Comparison of ENCODE assay signal across 16 mouse cellular contexts in the genomic region with DNA sequence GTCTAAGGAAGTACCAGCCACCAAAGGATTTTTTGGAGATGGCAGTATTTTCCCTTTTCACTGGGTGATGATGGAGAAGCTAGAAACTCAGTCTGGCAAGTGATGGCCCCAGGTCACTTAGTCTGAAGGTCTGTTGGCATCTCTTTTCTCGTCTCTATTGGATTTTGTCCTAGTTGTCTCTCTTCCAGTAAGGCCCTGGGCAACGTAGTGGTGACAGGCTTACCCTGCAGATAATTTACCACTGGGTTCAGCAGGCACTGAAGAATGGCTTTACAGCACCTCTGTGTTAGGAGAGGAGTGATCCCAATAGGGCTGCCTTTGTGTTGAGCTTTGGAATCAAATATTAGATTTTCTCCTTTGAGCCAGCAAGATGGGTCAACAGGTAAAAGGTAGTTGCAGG.
"Had no signal": no experiment of that assay in that cellular context is flagged by ENCODE, and none has a peak within 500 bp of the region (broad histone marks: within the 10 kb centered on the region; RNA-seq: fewer than 3 reads in every experiment).

No protein-coding gene starts in this region.

- H3K4me3 ChIP-seq: left cerebral cortex, adult 2 months; midbrain, embryonic 12.5 days; midbrain, embryonic 15.5 days; neural tube, embryonic 12.5 days; neural tube, embryonic 15.5 days had no signal

- H3K27ac ChIP-seq: left cerebral cortex, adult 2 months; liver, embryonic 14.5 days; macrophage; midbrain, embryonic 12.5 days; midbrain, embryonic 15.5 days; neural tube, embryonic 12.5 days; neural tube, embryonic 15.5 days; stomach, postnatal 0 days had no signal

- H3K27me3 ChIP-seq: midbrain, embryonic 12.5 days; midbrain, embryonic 15.5 days; neural tube, embryonic 12.5 days; neural tube, embryonic 15.5 days had no signal

- H3K4me2 ChIP-seq: lung, embryonic 14.5 days; midbrain, embryonic 12.5 days; midbrain, embryonic 15.5 days; neural tube, embryonic 12.5 days; neural tube, embryonic 15.5 days had no signal

- H3K36me3 ChIP-seq: midbrain, embryonic 12.5 days; midbrain, embryonic 15.5 days; neural tube, embryonic 12.5 days; neural tube, embryonic 15.5 days had no signal

- ATAC-seq: intestine, postnatal 0 days; lung, postnatal 0 days; midbrain, embryonic 15.5 days had no signal

- DNase-seq: layer of hippocampus, postnatal 36 days; liver, postnatal 0 days; thymus, adult 2 months; thymus, postnatal 14 days; thymus, postnatal 4 days had no signal

- H3K9me3 ChIP-seq: midbrain, embryonic 12.5 days; midbrain, embryonic 15.5 days; neural tube, embryonic 12.5 days; neural tube, embryonic 15.5 days had no signal

- H3K4me1 ChIP-seq: midbrain, embryonic 12.5 days; midbrain, embryonic 15.5 days; neural tube, embryonic 15.5 days had no signal

- H3K9ac ChIP-seq: liver, embryonic 14.5 days; liver, postnatal 0 days; lung, embryonic 14.5 days; midbrain, embryonic 12.5 days; midbrain, embryonic 15.5 days; neural tube, embryonic 12.5 days; neural tube, embryonic 15.5 days had no signal
